Mouse (Mus musculus) testis, adult 2 months (tissue): ENCODE results near the gene Nkx2-5. TPM values are rescaled to one million over a fixed set of nuclear protein-coding genes. Genes with fewer than 3 reads are reported as not detected.

ENCODE experiments used
- H3K27ac ChIP-seq: fragments of 200-500 bp; 2 replicates; pipeline ENCODE4 v1.5.1; 2012; ENCODE audit warnings: low read depth, low read length; ENCODE audit not compliant: control insufficient read depth, insufficient read depth
- H3K27me3 ChIP-seq: fragments of 200-500 bp; 2 replicates; pipeline ENCODE4 v1.6.1; 2012; ENCODE audit warnings: mild to moderate bottlenecking, low read length, moderate library complexity; ENCODE audit not compliant: control insufficient read depth, insufficient read depth
- H3K36me3 ChIP-seq: fragments of 200-500 bp; 2 replicates; pipeline ENCODE4 v1.6.1; 2012; ENCODE audit warnings: mild to moderate bottlenecking, low read length; ENCODE audit not compliant: control insufficient read depth, insufficient read depth
- H3K4me1 ChIP-seq: fragments of 200-500 bp; 2 replicates; pipeline ENCODE4 v1.6.1; 2012; ENCODE audit warnings: low read length; ENCODE audit not compliant: control insufficient read depth, insufficient read depth
- H3K4me3 ChIP-seq: fragments of 200-500 bp; 2 replicates; pipeline ENCODE4 v1.5.1; 2012; ENCODE audit warnings: low read depth, mild to moderate bottlenecking, low read length, moderate library complexity, mixed read lengths; ENCODE audit not compliant: control insufficient read depth
- CTCF ChIP-seq: fragments of 200-500 bp; IDR thresholded peaks from 2 replicates; pipeline ENCODE4 v1.5.1; 2012; ENCODE audit warnings: low read depth, mild to moderate bottlenecking, inconsistent platforms, low read length, moderate library complexity; ENCODE audit not compliant: control insufficient read depth, insufficient read depth, insufficient replicate concordance
- POLR2A ChIP-seq: fragments of 200-500 bp; IDR thresholded peaks from 2 replicates; pipeline ENCODE4 v1.6.1; 2012; ENCODE audit warnings: low read depth, mild to moderate bottlenecking, inconsistent platforms, low read length, moderate library complexity; ENCODE audit not compliant: control insufficient read depth
- polyA plus RNA-seq: library from polyadenylated mRNA; depleted of rRNA; stranded (reverse); fragments of >200 nt; gene quantifications from 2 replicates; pipeline ENCODE4 v1.2.3, GENCODE M21; 2012

The Nkx2-5 gene
- polyA plus RNA-seq, 1 experiment = not detected

- Histone ChIP-seq H3K4me3 (peak overlapping the region; percentile 73), H3K27ac (no peak overlapping the region), H3K4me1 (peaks cover 15% of the 10 kb centered on the region), H3K36me3 (no peaks in the 10 kb centered on the region), H3K27me3 (peaks cover 8% of the 10 kb centered on the region)
- TF ChIP-seq CTCF = no peak
- TF ChIP-seq POLR2A = no peak
Observed at GRCm38 (mm10) chr17:26850358-26851135, 5.7 kb upstream of the Nkx2-5 start.

GRCm38 (mm10) chr17:26849746-26850357, 5.0 kb upstream of the Nkx2-5 start:
- H3K36me3 ChIP-seq = no peaks in the 10 kb centered on the region
- no peak for TF ChIP-seq POLR2A
- no peak for TF ChIP-seq CTCF
- H3K4me1 ChIP-seq = peaks cover 15% of the 10 kb centered on the region
- peak overlapping the region; percentile 73 for H3K4me3 ChIP-seq
- peaks cover 11% of the 10 kb centered on the region for H3K27me3 ChIP-seq
- no peak overlapping the region for H3K27ac ChIP-seq

GRCm38 (mm10) chr17:26849106-26849745, 4.4 kb upstream of the Nkx2-5 start:
- Histone ChIP-seq H3K27ac (no peak overlapping the region), H3K27me3 (peaks cover 14% of the 10 kb centered on the region), H3K4me3 (peak overlapping the region; percentile 73), H3K36me3 (no peaks in the 10 kb centered on the region), H3K4me1 (peaks cover 21% of the 10 kb centered on the region)
- TF ChIP-seq POLR2A (no peak), CTCF (no peak)

DNA sequence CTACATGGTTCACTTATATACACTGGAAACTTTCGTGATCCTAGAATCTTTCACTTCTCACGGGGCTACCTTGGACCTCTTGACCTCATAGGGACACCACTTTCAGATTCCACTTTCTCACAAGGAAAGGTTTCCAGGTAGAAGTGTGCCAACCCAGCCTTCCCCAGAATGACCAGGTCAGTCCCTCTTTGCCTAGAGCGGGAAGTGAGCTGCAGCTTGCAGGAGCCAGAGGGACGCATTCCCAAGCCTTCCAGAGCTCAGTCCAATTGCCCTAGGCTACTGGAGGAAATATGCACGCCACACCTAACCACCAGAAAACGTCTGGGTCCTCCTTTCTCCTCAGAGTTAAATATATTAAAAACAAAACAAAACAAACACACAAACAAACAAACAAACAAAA, 3.4 kb upstream of the Nkx2-5 start:
- Histone ChIP-seq H3K27ac (no peak overlapping the region), H3K4me3 (no peak overlapping the region), H3K4me1 (peaks cover 21% of the 10 kb centered on the region), H3K36me3 (no peaks in the 10 kb centered on the region), H3K27me3 (peaks cover 14% of the 10 kb centered on the region)
- TF ChIP-seq CTCF = no peak
- TF ChIP-seq POLR2A = no peak

GRCm38 (mm10) chr17:26847801-26848200, 3.0 kb upstream of the Nkx2-5 start:
- Histone ChIP-seq H3K36me3 (no peaks in the 10 kb centered on the region), H3K4me1 (peaks cover 21% of the 10 kb centered on the region), H3K4me3 (no peak overlapping the region), H3K27ac (no peak overlapping the region), H3K27me3 (peaks cover 14% of the 10 kb centered on the region)
- TF ChIP-seq POLR2A = no peak
- no peak for TF ChIP-seq CTCF

DNA sequence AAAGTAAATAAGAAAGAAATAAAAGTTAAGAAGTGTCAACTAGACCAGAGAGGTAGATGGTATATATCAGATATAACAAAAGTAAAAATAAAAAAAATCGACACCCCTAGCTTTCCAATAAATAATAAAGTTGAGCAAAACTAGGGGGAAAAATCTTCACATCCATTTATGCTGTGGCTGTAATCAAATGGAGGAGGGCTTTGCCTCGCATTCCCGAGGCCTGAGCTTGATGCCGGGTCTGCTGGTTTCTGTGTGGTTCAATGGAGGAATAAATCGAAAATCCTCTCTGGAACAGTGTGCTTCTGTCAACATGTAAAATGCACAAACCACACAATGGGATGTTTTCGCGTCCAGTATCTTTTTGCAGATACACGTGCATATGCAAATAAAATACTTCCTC, 1.6 kb upstream of the Nkx2-5 start:
- H3K27me3 ChIP-seq = peaks cover 14% of the 10 kb centered on the region
- H3K27ac ChIP-seq = no peak overlapping the region
- H3K4me3 ChIP-seq = no peak overlapping the region
- TF ChIP-seq CTCF (no peak), POLR2A (no peak)
- peaks cover 21% of the 10 kb centered on the region for H3K4me1 ChIP-seq
- no peaks in the 10 kb centered on the region for H3K36me3 ChIP-seq
